Mouse (Mus musculus) adipose tissue, adult 10 weeks (tissue): ENCODE data around the gene Rplp2. TPM values are rescaled to one million over a fixed set of nuclear protein-coding genes. Genes with fewer than 3 reads are reported as not detected.

Source experiments
- polyA plus RNA-seq: library from polyadenylated mRNA; stranded (reverse); fragments of 350-450 nt; fragmentation: Illumina TruSeq; extraction: RNeasy Lipid Tissue Mini Kit (QIAGEN cat#74804); gene quantifications from one replicate; pipeline ENCODE4 v1.2.3, GENCODE M21; 2014; ENCODE audit warnings: low read depth, low replicate concordance

Rplp2 gene
- 1,068 TPM for polyA plus RNA-seq

DNA sequence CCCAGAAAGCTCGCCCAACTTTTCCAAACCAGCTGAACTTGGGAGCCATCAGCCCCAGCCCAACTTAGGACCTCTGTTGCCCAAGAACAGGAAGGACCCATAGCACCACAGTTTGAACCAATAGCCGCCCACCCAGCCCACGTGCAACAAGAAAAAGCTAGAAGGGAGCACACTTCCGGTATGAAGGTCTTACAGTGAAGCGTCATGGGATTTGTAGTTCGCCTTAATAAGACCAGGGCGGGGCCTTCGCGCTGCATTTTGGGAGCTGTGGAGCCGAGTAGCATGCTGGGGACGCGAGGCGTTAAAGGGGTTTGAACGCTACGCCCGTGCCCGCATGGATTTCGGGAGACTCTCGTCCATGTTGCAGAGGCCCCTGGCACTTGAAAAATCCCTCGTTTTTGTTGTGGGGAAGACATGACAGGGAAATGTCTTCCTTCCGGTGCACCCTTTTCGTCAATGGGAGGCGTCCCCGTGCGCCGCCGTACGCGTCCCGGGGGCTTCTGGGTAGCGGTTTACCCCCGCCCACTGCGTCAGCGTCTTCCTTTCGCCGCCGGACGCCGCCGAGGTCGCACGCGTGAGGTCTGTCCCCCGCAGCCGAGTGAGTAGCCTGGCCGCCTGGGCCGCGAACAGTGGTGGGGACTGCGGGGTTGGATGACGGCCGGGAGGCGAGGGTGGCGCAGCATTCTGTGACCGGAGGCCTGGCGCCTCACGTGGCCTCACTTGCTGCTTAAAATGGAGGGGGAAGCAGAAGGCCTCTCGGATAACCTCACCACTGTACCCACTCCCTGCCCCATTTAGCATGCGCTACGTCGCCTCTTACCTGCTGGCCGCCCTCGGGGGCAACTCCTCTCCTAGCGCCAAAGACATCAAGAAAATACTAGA lies at the start of gene Rplp2:
Gene Rplp2 (plus strand): TSS at position 261 of the 882 bp plus-strand sequence.

DNA sequence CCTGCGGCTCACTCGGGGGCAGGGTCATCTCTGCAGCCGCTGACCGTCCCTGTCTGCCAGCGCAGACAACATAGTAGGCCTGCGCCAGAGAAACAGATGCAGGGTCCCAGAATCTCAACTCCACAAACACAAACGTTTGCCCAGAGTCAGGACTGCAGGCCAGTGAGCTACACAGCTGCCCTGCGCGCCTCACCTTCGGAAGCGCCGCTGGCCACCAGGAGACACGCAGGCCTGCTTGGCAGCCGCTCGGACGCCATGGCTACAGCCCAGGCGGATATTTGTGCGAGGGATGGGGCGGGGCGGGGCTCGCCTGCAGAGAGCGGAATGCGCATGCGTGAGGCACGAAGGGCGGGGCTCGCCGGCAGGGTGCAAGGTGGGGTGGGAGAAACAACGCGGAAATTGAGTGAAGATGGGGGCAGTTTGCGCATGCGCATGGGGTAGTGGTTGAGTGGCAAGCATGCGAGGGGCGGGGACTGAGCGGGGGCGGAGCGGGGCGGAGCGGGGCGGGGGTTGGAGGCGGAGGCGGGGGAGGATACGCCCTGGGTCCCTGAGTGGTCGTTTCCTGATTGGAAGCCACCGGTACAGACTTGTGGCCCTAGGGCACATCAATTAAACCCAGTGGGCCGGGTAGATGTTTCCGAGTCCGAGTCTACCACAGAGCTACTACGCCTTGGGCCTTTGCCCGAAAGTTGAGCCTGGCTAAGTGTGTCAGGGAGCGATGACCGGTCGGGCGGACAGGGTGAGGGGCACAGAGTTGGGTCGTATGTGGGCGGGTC lies 33.2 kb upstream of the Rplp2 start, which contains the start of gene Gatd1:
Gene Gatd1 (minus strand): TSS at position 328 of the 776 bp plus-strand sequence.

DNA sequence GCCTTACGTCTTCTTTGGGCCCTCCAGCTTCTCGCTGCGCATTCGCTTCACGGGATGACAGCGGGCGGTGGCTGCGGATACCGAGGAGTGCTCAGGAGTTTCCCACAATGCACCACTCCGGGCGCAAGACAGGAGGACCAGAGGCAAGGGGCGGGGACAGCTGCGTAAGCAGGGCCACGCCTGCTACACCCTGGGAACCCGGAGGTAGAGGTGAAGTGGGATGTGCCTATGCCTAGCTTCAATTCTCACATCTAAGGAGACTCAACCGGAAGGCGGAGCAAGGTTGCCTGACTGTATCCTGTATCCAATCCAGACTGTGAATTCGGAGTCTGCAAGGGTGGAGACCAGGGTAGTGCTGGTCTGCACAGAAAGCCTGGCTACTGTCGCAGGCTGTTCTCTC lies 17.9 kb upstream of the Rplp2 start, which contains the start of gene Cend1:
Gene Cend1 (minus strand): TSS at position 182 of the 400 bp plus-strand sequence.

DNA sequence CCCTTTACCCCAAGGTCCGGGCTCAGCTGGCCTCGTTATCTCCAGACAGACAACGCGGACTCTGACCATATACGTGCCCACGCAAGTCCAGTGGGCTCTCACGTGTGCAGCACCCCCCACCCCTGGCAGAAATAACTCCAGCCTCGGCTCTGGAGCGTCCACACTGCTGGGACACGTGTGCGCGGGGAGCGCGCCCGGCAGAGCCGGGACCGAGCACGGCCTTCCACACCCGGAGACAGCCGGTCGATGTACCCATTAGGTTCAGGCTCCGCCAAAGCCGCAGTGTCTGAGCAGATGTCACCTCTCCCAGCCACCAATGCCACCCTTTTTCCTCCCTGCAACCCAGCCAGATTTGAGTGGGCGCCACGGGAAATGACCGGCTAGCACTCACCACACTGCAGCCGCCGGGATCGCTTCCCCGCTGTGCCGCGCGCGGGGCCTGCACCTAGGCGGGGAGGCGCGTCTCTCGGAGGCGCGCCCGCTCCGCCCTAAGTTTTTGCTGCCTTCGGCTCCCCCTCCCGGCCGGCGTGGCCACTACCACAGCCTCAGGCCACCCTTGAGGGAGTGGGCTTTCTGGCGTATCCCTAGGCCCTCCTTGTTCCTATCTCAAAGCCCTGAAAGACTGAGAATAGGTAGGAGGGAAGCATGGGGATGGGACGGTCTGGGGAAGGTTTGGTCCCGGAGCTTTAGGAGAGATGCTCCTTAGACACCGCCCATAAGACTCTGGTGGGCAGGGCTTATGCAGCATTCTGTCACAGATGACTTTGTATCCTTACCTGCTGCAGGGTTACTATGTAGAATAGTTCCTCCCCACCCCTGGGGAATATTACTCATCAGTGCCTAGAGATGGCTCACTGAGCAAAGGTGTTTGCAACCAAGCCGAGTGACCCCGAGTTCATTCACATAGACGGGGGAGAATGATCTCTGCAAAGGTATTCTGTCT lies 9.7 kb upstream of the Rplp2 start, which contains the start of gene Slc25a22:
Gene Slc25a22 (minus strand): TSS at position 715 of the 943 bp plus-strand sequence.

DNA sequence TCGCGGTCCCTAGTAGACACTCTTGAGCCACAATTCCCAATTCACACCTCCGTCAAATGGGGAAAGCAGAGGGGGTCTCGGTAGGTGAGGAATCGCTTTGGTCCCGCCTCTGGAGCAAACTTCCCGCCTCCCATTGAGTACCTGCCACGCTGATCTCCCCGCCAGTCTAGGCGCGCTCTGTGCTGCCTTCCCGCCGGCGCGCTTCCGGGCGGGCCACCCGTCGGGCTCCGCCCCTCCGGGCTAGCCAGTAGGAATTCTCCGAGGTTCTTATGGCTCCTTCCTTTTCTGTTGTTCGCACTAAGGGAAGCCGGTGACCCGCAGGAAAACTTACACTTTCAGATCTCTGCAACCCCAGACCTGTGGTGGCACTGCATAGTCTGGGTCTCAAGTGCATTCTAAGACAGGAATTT lies 3.3 kb upstream of the Rplp2 start, which contains the start of gene Pidd1:
Gene Pidd1 (minus strand): TSS at position 198 of the 410 bp plus-strand sequence.

DNA sequence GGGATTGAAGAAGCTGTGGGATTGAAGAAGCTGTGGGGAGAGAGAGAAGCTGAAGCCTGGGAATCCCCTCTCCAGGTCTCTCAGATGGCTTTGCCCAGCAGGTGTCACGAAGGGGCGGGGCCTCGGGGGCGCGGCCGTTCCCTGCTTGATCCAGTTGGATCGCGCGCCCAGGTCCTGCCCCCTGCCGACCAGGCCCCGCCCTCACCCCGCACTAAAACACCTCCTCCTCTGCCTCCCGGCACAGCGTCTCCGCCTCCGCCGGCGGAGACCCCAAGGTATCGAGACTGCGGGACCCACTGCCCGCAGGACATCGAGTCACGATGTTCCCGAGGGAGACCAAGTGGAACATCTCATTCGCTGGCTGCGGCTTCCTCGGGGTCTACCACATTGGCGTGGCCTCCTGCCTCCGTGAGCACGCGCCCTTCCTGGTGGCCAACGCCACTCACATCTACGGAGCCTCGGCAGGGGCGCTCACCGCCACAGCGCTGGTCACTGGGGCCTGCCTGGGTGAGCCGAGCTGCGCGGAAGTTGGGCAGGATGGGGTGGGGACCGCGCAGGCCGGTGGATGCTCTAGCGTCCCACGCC lies 7.9 kb downstream of the Rplp2 start, which contains the start of gene Pnpla2:
Gene Pnpla2 (plus strand): TSS at position 232 of the 585 bp plus-strand sequence.

DNA sequence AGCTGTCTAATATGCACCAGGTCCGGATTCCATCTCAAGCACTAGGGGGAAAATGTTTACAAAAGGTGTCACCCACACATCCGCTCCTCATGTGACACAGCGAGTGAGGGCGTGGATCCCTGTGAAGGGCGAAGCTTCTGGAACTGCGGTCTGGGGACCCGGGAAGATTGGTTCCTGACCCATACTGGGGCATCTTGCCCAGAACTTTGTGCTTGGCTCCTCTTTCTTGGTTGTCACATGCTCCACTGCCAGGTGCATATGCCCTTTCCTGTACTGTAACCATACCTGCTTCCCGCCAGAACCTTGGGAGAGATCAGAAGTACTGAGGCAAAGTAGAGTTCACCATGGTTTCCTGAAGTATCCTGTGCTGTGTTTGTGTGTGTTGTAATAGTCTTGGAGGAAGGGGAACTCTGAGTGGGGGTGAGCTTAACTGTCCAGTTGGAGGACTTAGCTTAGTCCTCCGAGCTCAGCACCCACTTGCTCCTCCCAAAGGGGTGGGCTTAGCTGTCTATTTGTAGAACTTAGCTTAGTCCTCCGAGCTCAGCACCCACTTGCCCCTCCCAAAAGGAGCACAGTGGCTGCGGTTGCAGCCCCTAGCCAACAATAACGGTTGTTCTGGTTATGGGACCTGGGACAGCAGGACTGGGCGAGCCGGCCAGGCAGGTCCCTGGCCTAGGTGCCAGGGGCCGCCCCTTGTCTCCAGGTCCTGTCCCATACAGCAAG lies 13.4 kb downstream of the Rplp2 start, which contains the start of gene Cracr2b:
Gene Cracr2b (plus strand): TSS at position 704 of the 723 bp plus-strand sequence.

DNA sequence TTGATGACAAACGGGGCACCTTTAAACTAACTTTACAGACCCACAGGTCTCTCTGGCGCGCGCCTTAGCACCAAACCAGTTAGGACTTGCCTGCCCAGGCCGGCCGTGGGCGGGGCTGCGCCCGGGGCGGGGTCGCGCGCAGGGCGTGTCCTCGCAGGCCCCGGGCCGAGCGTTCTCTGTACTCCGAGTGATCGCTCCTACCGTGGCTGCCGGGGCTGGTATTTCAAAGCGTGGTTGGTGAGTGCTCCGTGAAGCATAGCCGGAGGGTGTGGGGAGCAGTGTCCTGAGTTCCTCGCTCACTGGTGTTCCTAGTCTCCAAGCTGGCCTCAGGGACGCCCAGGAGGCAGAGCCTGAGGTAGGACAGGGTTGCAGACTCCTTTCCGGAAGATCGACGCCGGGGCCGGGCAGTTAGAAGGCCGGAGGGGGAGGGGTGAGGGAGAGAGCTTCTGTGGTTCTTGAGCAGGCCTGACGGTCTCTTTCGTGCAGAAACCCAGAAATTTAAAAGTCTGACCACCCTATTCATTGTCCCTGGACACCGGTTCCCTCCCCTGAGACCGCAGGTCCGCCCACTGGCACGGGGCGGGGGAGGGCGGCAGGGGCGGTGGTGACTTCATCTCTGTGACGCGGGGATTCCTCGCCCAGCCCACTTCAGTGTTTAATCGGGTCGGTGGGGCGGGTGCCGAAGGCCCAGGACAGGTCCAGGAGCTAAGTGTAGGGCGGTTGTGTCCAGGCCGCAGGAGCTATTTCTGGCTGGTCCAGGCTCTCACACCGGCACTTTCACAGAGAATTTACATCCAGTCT lies 20.3 kb downstream of the Rplp2 start, which contains the start of gene Cd151:
Gene Cd151 (plus strand): TSS at position 163 of the 801 bp plus-strand sequence.

DNA sequence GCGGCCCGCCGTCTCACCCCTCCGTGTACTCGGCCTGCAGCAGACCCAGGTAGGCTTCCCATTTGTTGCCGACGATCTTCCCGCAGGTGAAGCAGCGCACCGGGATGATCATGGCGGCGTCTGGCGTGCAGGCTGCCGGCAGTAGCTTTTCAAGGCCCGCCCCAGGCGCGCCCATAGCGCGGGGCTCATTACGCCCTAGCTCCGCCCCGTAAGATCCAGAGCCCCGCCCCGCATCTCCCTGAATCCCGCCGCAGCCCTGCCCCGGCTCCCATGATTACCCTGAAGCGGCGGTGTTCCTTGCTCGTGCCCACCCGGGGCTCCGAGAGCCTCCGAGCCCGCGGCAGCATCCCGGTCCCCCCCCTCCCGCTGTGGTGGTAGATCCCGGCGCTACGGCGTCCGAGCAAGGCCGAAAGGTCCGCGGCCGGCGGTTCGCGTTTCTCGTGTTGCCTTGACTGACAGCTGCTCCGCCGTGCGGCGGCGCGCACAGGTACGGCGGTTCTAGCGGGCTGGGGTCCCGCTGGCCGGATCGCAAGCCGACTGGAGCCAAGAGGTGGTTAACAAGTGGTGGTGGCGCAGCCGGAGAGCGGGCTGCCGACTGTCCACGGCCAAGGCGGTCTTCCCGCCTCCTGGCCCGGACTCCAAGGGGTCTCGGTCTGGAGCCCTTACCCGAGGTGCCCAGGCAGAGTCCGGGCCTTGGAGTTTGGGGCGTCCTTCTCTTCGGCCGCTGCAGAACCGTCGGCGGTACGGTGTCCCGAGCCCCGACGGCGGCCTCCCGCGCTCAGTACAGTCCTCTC lies 28.0 kb downstream of the Rplp2 start, which contains the start of the genes Polr2l and Tspan4:
Gene Polr2l (minus strand): TSS at position 122 of the 794 bp plus-strand sequence.
Gene Tspan4 (plus strand): TSS at position 230 of the 794 bp plus-strand sequence.

Other genes starting within 250 kb of the Rplp2 start
- gene Lmntd2, start 233.3 kb upstream of the Rplp2 start, polyA plus RNA-seq, result 11.3 TPM
- gene Rassf7, start 231.5 kb upstream of the Rplp2 start, polyA plus RNA-seq, result 40.8 TPM
- 67.3 TPM for gene Phrf1, start 218.6 kb upstream of the Rplp2 start, polyA plus RNA-seq
- gene Irf7, start 180.9 kb upstream of the Rplp2 start, polyA plus RNA-seq, result 29.8 TPM
- 18.4 TPM for gene Cdhr5, start 170.6 kb upstream of the Rplp2 start, polyA plus RNA-seq
- gene Sct, start 168.2 kb upstream of the Rplp2 start, polyA plus RNA-seq, result 3.7 TPM
- 1.7 TPM for gene Drd4, start 155.4 kb upstream of the Rplp2 start, polyA plus RNA-seq
- 27.2 TPM for gene Deaf1, start 119.7 kb upstream of the Rplp2 start, polyA plus RNA-seq
- 48.5 TPM for gene Tmem80, start 119.6 kb upstream of the Rplp2 start, polyA plus RNA-seq
- gene Eps8l2, start 108.5 kb upstream of the Rplp2 start, polyA plus RNA-seq, result 16.2 TPM
- 268 TPM for gene Taldo1, start 55.2 kb upstream of the Rplp2 start, polyA plus RNA-seq
- 49.8 TPM for gene Gatd1, start 33.2 kb upstream of the Rplp2 start, polyA plus RNA-seq
- gene Cend1, start 17.9 kb upstream of the Rplp2 start, polyA plus RNA-seq, result 0.17 TPM
- 75.9 TPM for gene Slc25a22, start 9.5 kb upstream of the Rplp2 start, polyA plus RNA-seq
- gene Pidd1, start 3.3 kb upstream of the Rplp2 start, polyA plus RNA-seq, result 4.1 TPM
- 949 TPM for gene Pnpla2, start 7.8 kb downstream of the Rplp2 start, polyA plus RNA-seq
- 58.5 TPM for gene Cracr2b, start 13.7 kb downstream of the Rplp2 start, polyA plus RNA-seq
- 308 TPM for gene Cd151, start 20.0 kb downstream of the Rplp2 start, polyA plus RNA-seq
- 42.2 TPM for gene Polr2l, start 27.8 kb downstream of the Rplp2 start, polyA plus RNA-seq
- 49.5 TPM for gene Tspan4, start 27.9 kb downstream of the Rplp2 start, polyA plus RNA-seq
- 90.3 TPM for gene Chid1, start 92.5 kb downstream of the Rplp2 start, polyA plus RNA-seq
- 55.6 TPM for gene Ap2a2, start 114.8 kb downstream of the Rplp2 start, polyA plus RNA-seq
- not detected for gene Muc6, start 207.9 kb downstream of the Rplp2 start, polyA plus RNA-seq
- gene Muc2, start 243.0 kb downstream of the Rplp2 start, polyA plus RNA-seq, result 5.9 TPM